Mouse (Mus musculus) CD4-positive helper T cell, adult 2 months (primary cell): ENCODE data around the gene Inca1.

Source experiments
- DNase-seq: peaks from one replicate; pipeline ENCODE4 v3.0.0-alpha.2; 2012; ENCODE audit warnings: low read depth, missing footprints, low spot score

Inca1 gene

GRCm38 (mm10) chr11:70701984-70702733, 2.2 kb upstream of the Inca1 start:
- no peak for DNase-seq

DNA sequence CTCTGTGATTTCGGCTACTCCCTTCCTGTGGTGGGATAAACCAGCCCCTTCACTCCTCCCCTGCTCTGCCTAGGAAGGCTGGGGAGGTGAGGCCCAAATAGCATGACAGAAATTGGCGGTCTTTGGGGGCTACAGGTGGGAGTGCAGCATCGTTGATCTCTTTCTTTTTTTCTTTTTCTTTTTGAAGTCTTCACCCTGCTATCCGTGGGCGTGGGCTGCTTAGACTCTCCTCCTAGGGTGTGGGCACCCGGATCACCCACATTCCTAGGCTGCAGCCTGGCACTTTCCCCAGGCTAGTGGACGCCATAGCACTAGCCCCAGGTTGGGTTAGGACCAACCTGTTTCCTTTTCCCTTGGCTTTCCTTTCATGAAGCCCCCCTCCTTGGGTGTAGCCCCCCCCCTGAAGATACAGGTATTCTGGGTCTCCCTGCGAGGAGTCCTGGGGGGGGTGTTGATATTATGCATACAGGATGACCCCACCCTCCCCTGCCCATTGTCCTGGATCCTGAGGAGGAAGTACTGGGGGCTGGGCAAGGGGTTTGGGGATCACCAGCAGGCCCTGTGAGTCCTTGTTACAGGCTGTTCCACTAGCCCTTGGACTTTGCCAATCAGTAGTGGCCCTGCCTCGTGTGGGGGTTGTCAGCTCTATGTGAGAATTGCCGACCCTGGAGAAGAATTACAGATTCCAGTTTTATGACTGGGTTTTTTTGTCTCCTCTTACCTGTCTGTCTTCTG, 1.4 kb upstream of the Inca1 start:
- no peak for DNase-seq

- DNase-seq = peak; percentile 68
Observed at GRCm38 (mm10) chr11:70700613-70701012, 658 bp upstream of the Inca1 start.

- no peak for DNase-seq
Observed at GRCm38 (mm10) chr11:70699051-70699450, 904 bp downstream of the Inca1 start.

DNA sequence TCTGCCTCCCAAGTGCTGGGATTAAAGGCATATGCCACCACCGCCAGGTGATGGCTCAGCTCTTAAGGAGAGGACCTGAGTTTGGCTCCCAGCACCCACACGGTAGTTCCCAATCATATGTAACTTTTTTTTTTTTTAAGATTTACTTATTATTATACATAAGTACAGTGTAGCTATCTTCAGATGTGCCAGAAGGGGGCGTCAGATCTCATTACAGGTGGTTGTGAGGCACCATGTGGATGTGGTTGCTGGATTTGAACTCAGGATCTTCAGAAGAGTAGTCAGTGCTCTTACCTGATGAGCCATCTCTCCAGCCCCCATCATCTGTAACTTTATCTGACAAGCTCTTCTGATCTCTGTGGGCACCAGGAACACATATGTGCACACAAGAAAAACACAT, 2.6 kb downstream of the Inca1 start:
- peak; percentile 49 for DNase-seq

DNA sequence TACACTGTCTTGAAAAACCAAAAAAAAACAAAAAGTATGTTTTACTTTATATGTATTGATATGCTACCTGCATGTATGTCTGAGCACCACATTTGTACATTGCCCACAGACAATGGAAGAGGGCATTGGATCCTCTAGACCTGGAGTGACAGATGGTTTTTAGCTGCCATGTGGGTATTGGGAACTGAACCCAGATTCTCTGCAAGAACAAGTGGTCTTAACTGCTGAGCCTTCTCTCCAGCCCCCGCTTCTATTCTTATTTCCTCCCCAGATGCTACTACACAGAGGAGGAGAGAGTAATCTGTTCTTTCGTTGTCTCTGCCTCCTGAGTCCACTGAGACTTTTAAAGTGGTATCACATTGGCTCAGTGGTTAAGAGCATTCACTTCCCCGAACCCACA, 6.5 kb downstream of the Inca1 start:
- DNase-seq = no peak

DNA sequence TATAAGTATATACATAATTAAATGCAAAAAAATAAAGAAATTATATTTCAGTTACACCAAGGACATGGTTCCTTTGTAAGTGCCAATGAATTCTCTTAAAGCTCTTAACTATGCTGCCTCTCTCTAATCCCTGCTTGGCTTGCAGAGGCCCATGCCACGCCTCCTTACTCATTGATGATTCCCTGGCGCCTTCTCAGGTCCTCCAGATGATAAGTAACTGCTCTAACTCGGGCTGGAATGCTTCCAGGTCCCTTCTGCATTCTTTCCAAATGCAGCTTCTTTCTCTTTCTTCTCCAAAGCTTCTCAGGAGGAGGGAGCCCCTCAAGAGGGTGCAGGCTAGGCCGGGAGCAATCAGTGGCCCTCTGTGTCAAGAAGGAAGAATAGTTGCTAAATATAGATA, 10.4 kb downstream of the Inca1 start:
- DNase-seq = no peak

DNA sequence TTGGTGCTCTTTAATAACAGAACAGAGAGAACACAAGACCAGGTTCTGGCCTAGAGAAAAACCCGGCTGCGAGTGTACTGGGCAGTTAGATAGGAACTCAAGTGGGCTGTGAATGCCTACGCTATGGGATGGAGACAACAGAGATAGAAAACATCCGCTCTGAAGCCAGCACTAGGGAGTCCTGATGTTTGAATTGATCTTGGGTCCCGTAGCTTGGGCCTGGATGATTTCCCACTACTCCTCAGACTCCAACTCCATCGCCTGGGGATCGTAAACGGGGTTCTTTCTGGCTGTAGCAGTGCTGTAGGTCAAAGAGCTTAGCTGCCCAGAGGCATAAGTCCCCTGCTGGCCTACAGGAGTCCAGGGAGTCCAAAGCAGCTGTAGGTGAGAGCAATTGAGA, 11.6 kb downstream of the Inca1 start:
- DNase-seq = no peak

DNA sequence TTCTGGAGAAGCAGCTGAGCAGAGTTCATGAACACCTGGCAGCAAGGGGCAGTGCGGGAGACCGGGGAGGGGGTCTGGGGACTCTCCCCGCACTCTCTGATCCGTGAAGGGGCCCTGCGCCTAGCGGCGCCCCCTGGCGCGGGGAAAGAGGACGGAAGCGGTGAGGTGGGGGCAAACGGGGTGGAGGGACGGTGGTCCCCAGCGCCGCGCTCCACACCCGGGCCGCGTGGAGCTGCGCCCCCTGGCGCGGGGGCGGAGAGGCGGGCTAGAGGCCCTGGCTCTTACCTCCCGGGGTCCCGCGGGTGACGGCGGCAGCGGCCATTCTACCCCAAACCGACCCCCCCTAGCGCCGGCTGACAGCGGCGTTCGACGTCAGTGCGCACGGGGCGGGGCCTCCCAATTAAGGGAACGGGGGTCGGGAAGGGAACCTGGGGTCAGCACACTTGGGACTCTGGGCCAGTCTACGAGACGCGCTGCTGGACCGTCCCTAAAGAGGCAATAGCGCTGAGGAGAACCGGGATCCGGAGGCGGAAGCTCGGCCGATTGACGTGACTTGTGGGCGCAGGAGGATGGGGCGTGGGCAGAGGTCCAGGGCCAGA, 12.3 kb downstream of the Inca1 start, which contains the start of gene Camta2:
Gene Camta2, minus strand, starts transcription at position 505 of the 599 bp plus-strand sequence.
- peak; percentile 84 for DNase-seq

GRCm38 (mm10) chr11:70686901-70687566, 12.9 kb downstream of the Inca1 start:
- DNase-seq = peak; percentile 30

DNA sequence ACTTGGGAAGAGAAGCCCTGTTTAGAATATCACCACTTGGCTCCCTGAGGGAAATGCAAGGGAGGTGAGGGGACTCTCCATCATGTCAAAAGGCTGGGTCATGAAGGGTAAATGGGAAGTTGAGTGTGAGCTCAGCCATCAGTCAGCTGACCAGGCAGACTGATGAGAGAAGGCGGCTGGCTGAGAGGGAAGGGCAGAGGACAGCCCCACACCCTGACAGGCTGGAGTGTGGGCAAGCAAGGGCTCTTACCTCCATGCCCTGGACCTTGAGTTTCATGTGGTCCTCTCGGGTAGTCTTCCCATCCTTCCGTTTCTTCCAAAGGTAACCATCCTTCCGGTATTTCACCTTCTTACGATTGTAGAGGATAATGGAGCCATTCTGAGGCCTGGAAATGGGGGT, 16.3 kb downstream of the Inca1 start:
- DNase-seq = no peak

- peak; percentile 70 for DNase-seq
Observed at GRCm38 (mm10) chr11:70681897-70682581, 17.9 kb downstream of the Inca1 start.

- no peak for DNase-seq
Observed at GRCm38 (mm10) chr11:70681170-70681569, 18.8 kb downstream of the Inca1 start.

- DNase-seq = no peak
Observed at GRCm38 (mm10) chr11:70679894-70680293, 20.1 kb downstream of the Inca1 start.

GRCm38 (mm10) chr11:70679361-70679760, 20.6 kb downstream of the Inca1 start:
- DNase-seq = no peak

GRCm38 (mm10) chr11:70678576-70678975, 21.4 kb downstream of the Inca1 start:
- DNase-seq = no peak

- no peak for DNase-seq
Observed at GRCm38 (mm10) chr11:70678092-70678491, 21.9 kb downstream of the Inca1 start.

DNA sequence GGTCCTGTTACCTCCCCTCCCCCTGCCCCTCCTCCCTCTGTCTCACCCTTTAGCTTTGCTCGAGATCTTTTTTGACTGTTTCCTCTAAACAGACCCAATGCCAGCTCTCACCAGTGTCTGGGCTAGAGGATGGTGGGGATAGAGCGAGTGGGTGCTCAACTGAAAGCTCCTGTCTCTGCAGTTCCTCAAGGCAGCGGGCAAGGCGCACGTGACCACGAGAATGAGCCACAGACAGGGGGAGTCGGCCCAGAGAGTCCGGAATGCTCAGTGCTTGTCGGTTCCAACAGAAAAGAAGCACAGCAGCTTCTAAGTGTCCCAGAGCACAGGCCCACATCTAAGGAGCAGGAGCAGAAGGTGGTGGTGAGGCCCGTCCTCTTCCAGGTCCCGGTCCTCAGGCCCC, 25.5 kb downstream of the Inca1 start:
- no peak for DNase-seq

GRCm38 (mm10) chr11:70674014-70674413, 25.9 kb downstream of the Inca1 start:
- no peak for DNase-seq

GRCm38 (mm10) chr11:70671333-70672047, 28.5 kb downstream of the Inca1 start:
- DNase-seq = no peak

DNA sequence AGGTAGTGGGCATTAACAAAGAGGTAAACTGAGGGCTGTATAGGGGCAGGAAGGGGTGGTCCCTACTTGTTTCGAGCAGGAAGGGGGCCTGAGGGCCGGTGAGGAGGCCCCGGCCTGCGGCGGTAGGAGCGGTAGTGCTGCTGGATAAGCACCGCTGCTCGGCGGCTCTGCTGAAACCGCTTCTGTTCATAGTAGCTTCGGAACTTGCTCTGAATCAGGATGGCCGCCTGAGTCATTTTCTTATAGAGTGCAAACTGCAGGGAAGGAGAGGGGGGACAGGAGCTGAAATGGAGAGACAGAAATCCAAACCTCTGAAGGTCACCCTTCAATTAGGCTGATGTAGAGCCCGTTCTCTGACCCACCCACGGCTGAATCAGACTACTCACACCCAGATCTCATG, 29.5 kb downstream of the Inca1 start:
- DNase-seq = no peak
